Mouse (Mus musculus) embryonic facial prominence, embryonic 11.5 days (tissue): Measurements from ENCODE around the gene Acot7. TPM values are rescaled to one million over a fixed set of nuclear protein-coding genes. Genes with fewer than 3 reads are reported as not detected.

ENCODE experiments used
- ATAC-seq: fragments of 200-750 bp; cut with Nextera tagmentation; replicated peaks from 2 replicates; pipeline ENCODE4 v1.8.0; 2017; ENCODE audit warnings: low read depth; ENCODE audit not compliant: insufficient number of reproducible peaks, low FRiP score, low TSS enrichment
- DNase-seq: peaks from one replicate; pipeline ENCODE4 v3.0.0-alpha.2; 2015; ENCODE audit warnings: low spot score
- H3K27ac ChIP-seq: fragments of 300-500 bp; sonication (generic); replicated peaks from 2 replicates; pipeline ENCODE4 v1.5.1; 2014; ENCODE audit warnings: mild to moderate bottlenecking, low read depth, low read length, control low read depth
- H3K27me3 ChIP-seq: fragments of 300-500 bp; sonication (generic); 2 replicates; pipeline ENCODE4 v1.6.1; 2014; ENCODE audit warnings: mild to moderate bottlenecking, low read length, moderate library complexity, mixed read lengths; ENCODE audit not compliant: control insufficient read depth, insufficient read depth
- H3K36me3 ChIP-seq: fragments of 300-500 bp; sonication (generic); replicated peaks from 2 replicates; pipeline ENCODE4 v1.6.1; 2014; ENCODE audit warnings: low read depth, mild to moderate bottlenecking, low read length, moderate library complexity, mixed read lengths; ENCODE audit not compliant: control insufficient read depth, insufficient read depth
- H3K4me1 ChIP-seq: fragments of 300-500 bp; sonication (generic); 2 replicates; pipeline ENCODE4 v1.6.1; 2014; ENCODE audit warnings: low read length, mixed read lengths; ENCODE audit not compliant: control insufficient read depth, insufficient read depth
- H3K4me2 ChIP-seq: fragments of 300-500 bp; sonication (generic); 2 replicates; pipeline ENCODE4 v1.6.1; 2014; ENCODE audit warnings: low read depth, mild to moderate bottlenecking, control low read depth, low read length, moderate library complexity
- H3K4me3 ChIP-seq: fragments of 300-500 bp; sonication (generic); 2 replicates; pipeline ENCODE4 v1.5.1; 2014; ENCODE audit warnings: low read depth, low read length, control low read depth
- H3K9ac ChIP-seq: fragments of 300-500 bp; sonication (generic); replicated peaks from 2 replicates; pipeline ENCODE4 v1.6.1; 2014; ENCODE audit warnings: mild to moderate bottlenecking, control low read depth, low read length
- H3K9me3 ChIP-seq: fragments of 300-500 bp; sonication (generic); replicated peaks from 2 replicates; pipeline ENCODE4 v1.6.1; 2016; ENCODE audit warnings: mild to moderate bottlenecking, low read length, inconsistent platforms, mixed read lengths; ENCODE audit not compliant: control insufficient read depth
- WGBS: fragments of 180-500 bp; shearing (Covaris S2); extraction: QIAGEN DNeasy Blood & Tissue Kit; methylation state at CpG from one replicate; pipeline ENCODE4 v1.1.7; 2014; 5-methylcytosine and 5-hydroxymethylcytosine counted together
- polyA plus RNA-seq: library from polyadenylated mRNA; unstranded; fragments of >200 nt; fragmentation: Nextera tagmentation; extraction: Ambion mirVana; gene quantifications from 2 replicates; pipeline ENCODE4 v1.2.1, GENCODE M21; 2014

Gene Acot7
- polyA plus RNA-seq, 1 experiment from 2014 or later: 47.5 TPM

- H3K4me2 ChIP-seq: 0 out of 2 replicates have a peak overlapping the region, but pooled peaks have one; percentile 11
- DNase-seq (no peak), ATAC-seq (no peak)
- H3K27ac ChIP-seq: no peak overlapping the region
- peaks cover 56% of the 10 kb centered on the region for H3K27me3 ChIP-seq
- peak overlapping the region; percentile 0; the same call in 1 of the 2 replicates for H3K4me3 ChIP-seq
- WGBS: 2% methylated on average over 14 of the region's 14 CpGs
- no peaks in the 10 kb centered on the region for H3K36me3 ChIP-seq
- H3K4me1 ChIP-seq: peaks cover 8% of the 10 kb centered on the region; the same call in 1 of the 2 replicates
- H3K9me3 ChIP-seq: no peaks in the 10 kb centered on the region
- no peak overlapping the region for H3K9ac ChIP-seq
These were observed 134.3 kb downstream of the Acot7 start for GRCm38 (mm10) chr4:152312186-152312585.

GRCm38 (mm10) chr4:152313211-152313632 lies 135.3 kb downstream of the Acot7 start:
- ATAC-seq (peak; percentile 46), DNase-seq (peak; percentile 46)
- Histone ChIP-seq H3K4me1 (peaks cover 8% of the 10 kb centered on the region; the same call in 1 of the 2 replicates), H3K4me3 (peak overlapping the region; percentile 23), H3K27me3 (peaks cover 63% of the 10 kb centered on the region), H3K27ac (no peak overlapping the region), H3K9ac (peak overlapping the region; percentile 47), H3K4me2 (peak overlapping the region; percentile 54), H3K36me3 (no peaks in the 10 kb centered on the region), H3K9me3 (no peaks in the 10 kb centered on the region)
- WGBS: under 1% methylated on average over 29 of the region's 29 CpGs

- Histone ChIP-seq H3K9ac (no peak overlapping the region), H3K27ac (no peak overlapping the region), H3K27me3 (peaks cover 66% of the 10 kb centered on the region), H3K4me1 (peaks cover 8% of the 10 kb centered on the region; the same call in 1 of the 2 replicates), H3K36me3 (no peaks in the 10 kb centered on the region), H3K9me3 (no peaks in the 10 kb centered on the region), H3K4me2 (no peak overlapping the region), H3K4me3 (peak overlapping the region; percentile 23; the same call in 1 of the 2 replicates)
- ATAC-seq (no peak), DNase-seq (peak; percentile 66)
These were observed 136.0 kb downstream of the Acot7 start for GRCm38 (mm10) chr4:152313934-152314333.

DNA sequence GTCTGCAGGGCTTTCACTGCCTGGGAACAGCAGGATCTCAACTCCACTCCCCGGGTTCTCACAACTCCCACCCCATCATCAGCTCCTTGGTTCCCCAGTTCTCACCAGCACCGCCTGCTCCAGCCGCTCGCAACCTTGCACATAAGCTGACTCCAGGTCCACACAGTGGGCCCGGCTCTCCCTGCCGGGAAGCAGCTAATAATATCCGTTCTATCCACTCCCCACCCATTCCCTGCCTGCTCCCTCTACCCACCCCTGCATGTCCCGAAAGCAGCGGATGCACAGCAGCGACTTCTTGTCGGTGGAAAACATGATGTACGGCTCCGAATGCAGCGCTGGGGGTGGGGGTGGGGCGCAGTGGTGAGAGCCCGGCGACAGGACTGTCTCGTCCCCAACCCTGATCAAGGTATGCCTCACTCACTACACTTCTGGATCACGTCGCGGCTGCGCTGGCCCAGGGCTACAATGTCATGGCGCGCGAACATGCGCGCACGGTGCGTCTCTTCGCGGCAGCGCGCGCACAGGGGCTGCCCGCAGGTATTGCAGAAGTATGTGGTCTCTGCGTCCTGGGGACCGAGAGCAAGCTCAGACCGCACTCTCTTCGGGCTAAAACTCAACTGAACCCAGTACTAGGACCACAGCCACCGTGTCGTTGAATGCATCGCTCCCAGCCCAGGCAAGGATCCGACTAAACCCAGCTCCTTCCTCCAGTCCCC lies 137.7 kb downstream of the Acot7 start:
- Histone ChIP-seq H3K9me3 (no peaks in the 10 kb centered on the region), H3K27ac (no peak overlapping the region), H3K36me3 (no peaks in the 10 kb centered on the region), H3K4me1 (peaks cover 8% of the 10 kb centered on the region; the same call in 1 of the 2 replicates), H3K4me2 (peak overlapping the region; percentile 38), H3K27me3 (peaks cover 66% of the 10 kb centered on the region), H3K9ac (no peak overlapping the region), H3K4me3 (peak overlapping the region; percentile 26)
- DNase-seq (peak; percentile 43), ATAC-seq (no peak)
- WGBS: 2% methylated on average over 43 of the region's 43 CpGs

DNA sequence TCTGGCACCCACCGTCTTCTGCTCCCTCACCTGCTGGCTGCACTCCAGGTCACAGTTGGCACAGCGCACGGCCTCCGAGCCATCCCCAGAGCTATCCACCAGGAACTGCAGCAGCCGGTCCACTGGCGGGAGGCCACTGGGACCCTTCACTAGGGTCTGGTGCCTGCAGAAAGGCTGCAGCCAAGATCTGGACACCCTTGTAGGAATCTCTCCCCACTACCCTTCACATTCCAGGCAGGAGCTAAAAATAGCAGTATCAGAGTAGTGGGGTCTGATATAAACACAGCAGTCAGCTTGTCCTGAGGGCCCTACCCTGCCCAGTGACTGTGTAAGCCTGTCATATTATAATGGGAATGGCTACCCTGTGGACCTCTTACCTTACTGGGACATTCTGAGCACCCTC lies 139.7 kb downstream of the Acot7 start:
- no peak overlapping the region for H3K27ac ChIP-seq
- no peaks in the 10 kb centered on the region for H3K36me3 ChIP-seq
- H3K27me3 ChIP-seq: peaks cover 51% of the 10 kb centered on the region
- no peak overlapping the region for H3K4me3 ChIP-seq
- no peak overlapping the region for H3K4me2 ChIP-seq
- no peaks in the 10 kb centered on the region for H3K9me3 ChIP-seq
- ATAC-seq (no peak), DNase-seq (no peak)
- no peak overlapping the region for H3K9ac ChIP-seq
- WGBS: 83% methylated on average over 6 of the region's 6 CpGs
- peaks cover 8% of the 10 kb centered on the region; the same call in 1 of the 2 replicates for H3K4me1 ChIP-seq

- Histone ChIP-seq H3K4me2 (peak within 1 kb of the TSS; percentile 41; the same call in 1 of the 2 replicates), H3K9ac (peak within 1 kb of the TSS; percentile 43), H3K27ac (no peak within 1 kb of the TSS), H3K4me3 (no peak within 1 kb of the TSS), H3K9me3 (no peaks in the 10 kb centered on the region), H3K36me3 (no peaks in the 10 kb centered on the region), H3K4me1 (peaks cover 3% of the 10 kb centered on the region; the same call in 1 of the 2 replicates), H3K27me3 (peaks cover 40% of the 10 kb centered on the region)
- ATAC-seq (no peak), DNase-seq (peak; percentile 63)
- WGBS: 2% methylated on average over 26 of the region's 26 CpGs
These were observed 140.7 kb downstream of the Acot7 start, which contains the start of gene Rnf207 for GRCm38 (mm10) chr4:152318517-152319234. Rnf207 (minus strand) TSS chr4:152318993.
